Mouse (Mus musculus): ENCODE measurements around the gene Gimap4.

DNA sequence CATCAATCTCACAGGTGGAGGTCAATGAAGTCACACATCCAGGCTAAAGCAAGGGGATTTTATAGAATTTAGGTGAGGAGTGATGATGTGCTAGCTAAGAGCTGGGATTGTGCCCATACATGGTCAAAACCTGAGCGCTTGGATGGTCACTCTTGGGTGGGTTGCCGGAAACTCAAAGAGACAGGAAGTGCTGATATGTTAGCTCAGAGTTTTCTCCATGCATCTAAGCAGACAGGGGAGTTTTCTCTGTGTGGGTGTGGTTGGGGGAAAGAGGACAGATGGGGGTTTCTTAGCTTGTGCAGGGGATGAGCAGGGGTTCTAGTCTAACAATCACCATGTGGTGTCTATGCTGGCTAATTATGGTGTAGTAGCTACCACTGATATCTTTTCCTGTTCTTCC, 5.0 kb downstream of the Gimap4 start:
- TF ChIP-seq CTCF (IDR thresholded peaks at IDR 0.05; ENCODE audit: low read depth, low read length) = no peak
- TF ChIP-seq POLR2A (IDR thresholded peaks at IDR 0.05; ENCODE audit: extremely low read depth, insufficient read depth, low read length) = no peak
